Mouse (Mus musculus): Measurements from ENCODE around the gene Gm21778.
"Not testable (repeated sequence)": the region's sequence is repeated elsewhere in the genome, so short reads cannot be mapped to it uniquely, and the experiment has no call there.

The Gm21778 gene

DNA sequence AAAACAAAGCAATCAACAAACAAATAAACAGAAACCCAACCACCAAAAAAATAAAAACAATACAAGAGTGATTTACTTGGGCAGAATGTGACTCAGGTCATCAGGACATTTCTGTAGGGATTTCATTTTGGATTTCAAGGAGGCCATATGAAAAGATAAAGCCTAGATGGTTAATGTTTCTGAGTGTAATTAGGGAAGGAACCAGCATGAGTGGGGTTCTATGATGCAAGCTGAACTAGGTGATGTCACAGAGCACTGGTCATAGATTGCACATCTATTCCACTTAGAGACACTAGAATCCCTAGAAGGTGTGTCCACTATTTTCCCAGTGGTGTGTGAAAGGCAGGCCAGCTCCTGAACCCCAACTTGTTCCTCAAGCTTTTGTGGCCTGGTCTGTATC, at the start of gene Gm21778:
Gene Gm21778 (plus strand): TSS at position 301 of the 400 bp plus-strand sequence.
- DNase-seq (ENCODE audit: low read depth), result not testable (repeated sequence)

Measured in c-Kit-positive CD71-negative TER-119-negative erythroid progenitor cells, embryonic 14.5 days (primary cell).